Mouse (Mus musculus): ENCODE results near the gene Casp2.
A peak's percentile ranks its signal among the peaks of the same experiment; 100 is the strongest.

The Casp2 gene

GRCm38 (mm10) chr6:42264626-42265312 lies at the start of gene Casp2:
TSS of gene Casp2 (plus strand) at chr6:42264985.
- DNase-seq (ENCODE audit: low spot score): peak; percentile 96

DNA sequence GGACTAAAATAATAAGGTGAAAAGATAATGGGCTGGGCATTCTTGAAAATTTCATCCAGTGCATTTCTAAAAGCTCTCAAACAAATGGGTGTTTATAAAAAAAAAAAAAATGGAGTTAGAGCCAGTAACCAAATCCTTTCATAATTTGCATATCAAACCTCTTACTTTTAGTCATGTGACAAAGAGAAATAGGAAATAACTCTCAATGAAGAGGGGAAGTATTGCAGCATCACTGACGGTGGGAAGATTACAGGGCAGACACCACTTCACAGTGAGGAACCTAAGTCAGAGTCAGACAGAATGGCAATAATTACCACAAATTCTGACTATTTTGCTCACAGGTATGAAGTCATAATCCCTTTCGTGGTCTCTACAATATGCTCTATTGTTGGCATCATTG lies 49.8 kb upstream of the Casp2 start, which contains the start of gene Tas2r144:
Gene Tas2r144, plus strand, starts transcription at position 301 of the 400 bp plus-strand sequence.
- DNase-seq (ENCODE audit: low spot score): no peak

DNA sequence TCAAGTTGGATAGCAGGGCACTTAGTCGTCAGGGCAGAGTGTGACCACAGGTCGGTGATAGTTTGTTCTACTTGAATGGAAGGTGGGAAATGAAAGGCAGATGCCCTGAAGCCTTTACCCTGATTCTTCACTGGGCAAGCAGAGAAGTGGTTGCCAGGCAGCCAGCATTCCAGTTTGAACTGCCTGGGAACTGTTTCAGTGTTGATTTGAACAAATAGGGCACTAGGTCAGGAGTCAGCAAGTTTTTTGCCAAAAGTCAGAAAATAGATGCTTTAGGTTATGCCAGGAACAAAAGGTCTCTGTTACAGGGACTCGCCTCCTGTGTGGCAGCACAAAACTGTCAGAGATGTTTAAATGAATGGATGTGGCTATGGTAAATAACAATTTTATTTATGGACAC lies 42.5 kb upstream of the Casp2 start:
- no peak for DNase-seq (ENCODE audit: low spot score)

DNA sequence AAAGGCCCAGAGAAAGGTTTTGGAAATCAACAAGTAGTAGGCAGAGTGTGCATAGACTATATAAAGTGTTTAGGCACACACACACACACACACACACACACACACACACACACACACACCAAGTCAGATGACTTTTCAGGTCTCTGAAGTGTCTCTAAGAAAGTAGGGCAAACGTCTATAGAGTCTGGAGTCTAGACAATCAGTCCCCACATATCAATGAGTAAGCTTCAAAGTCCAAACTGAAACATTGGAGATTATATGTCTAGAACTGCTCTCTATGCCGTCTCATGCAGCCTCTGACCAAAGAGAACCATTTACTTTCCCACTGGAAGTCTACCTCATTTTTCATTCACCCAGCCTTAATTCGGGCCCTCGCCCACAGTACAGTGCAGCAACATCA lies 39.7 kb upstream of the Casp2 start:
- no peak for DNase-seq (ENCODE audit: low spot score)

- DNase-seq (ENCODE audit: low spot score): peak; percentile 48
Measured at GRCm38 (mm10) chr6:42227240-42228101, 37.3 kb upstream of the Casp2 start.

GRCm38 (mm10) chr6:42229610-42230009 lies 35.2 kb upstream of the Casp2 start:
- DNase-seq (ENCODE audit: low spot score): no peak

GRCm38 (mm10) chr6:42231191-42231590 lies 33.6 kb upstream of the Casp2 start:
- no peak for DNase-seq (ENCODE audit: low spot score)

- no peak for DNase-seq (ENCODE audit: low spot score)
Measured at GRCm38 (mm10) chr6:42237276-42237805, 27.4 kb upstream of the Casp2 start.

- no peak for DNase-seq (ENCODE audit: low spot score)
Measured at GRCm38 (mm10) chr6:42241311-42242045, 23.3 kb upstream of the Casp2 start.

DNA sequence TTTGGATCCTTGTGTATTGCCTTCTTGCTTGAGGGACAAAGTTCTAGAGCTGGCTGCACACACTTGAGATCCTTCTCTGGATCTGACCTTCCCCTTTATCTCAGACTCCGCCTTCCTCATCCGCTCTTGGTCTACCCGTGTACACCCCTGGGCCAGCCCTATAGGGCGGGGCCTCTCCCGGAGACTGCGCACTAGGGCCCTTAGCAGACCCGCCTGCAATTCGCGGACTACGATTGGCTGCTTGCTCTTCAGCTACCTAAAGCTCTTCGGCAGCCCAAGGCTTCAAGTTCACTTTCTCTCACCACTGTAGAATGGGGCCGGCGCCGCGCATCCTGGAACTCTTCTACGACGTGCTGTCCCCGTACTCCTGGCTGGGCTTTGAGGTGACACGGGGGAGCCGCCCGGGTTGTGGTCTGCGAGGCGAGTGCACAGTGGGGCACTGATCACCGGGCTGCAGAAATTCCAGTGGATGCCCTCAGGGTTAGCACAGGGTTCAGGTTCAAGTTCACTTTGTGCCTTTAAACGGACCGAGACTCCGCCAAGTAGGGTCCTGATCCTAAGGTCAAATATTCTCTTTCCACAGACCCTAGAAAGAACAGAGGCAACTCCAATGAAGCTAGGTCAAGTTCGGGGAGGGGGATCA lies 19.0 kb upstream of the Casp2 start, which contains the start of gene Gstk1:
Gene Gstk1, plus strand, starts transcription at position 225 of the 643 bp plus-strand sequence.
- DNase-seq (ENCODE audit: low spot score): peak; percentile 52

DNA sequence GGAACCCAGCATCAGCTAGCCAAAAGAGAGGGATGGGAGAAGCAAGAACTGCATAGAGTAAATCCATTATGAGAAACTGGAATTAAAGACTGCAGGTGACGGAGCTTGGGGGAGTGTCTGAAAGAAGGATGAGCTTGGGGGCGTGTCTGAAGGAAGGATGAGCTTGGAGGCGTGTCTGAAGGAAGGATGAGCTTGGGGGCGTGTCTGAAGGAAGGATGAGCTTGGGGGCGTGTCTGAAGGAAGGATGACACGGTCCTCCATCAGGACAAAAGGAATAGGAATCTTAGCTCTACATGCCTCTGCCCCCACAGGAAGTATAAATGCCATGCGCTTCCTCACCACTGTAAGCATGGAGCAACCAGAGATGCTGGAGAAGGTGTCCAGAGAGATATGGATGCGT lies 17.6 kb upstream of the Casp2 start:
- DNase-seq (ENCODE audit: low spot score): no peak

- DNase-seq (ENCODE audit: low spot score): no peak
Measured at GRCm38 (mm10) chr6:42247981-42248380, 16.8 kb upstream of the Casp2 start.

DNA sequence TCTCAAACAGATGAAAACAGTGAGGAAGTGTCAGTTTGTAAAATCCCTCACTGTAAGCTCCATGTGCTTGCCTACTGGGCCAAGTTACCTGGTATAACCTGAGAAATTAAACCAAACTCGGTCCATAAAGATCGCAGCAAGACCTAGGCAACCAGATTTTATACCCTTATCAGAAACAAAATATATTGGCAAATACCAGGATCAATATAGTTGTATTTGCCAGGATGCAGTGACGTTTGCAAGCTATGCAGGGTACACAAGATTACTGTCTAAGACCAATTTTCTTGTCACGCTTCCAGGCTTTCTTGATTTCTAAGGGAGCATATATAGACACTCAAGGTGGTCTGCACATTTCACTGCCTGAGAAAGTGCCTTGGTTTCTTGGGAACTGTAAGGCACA lies 13.0 kb upstream of the Casp2 start:
- DNase-seq (ENCODE audit: low spot score): no peak

DNA sequence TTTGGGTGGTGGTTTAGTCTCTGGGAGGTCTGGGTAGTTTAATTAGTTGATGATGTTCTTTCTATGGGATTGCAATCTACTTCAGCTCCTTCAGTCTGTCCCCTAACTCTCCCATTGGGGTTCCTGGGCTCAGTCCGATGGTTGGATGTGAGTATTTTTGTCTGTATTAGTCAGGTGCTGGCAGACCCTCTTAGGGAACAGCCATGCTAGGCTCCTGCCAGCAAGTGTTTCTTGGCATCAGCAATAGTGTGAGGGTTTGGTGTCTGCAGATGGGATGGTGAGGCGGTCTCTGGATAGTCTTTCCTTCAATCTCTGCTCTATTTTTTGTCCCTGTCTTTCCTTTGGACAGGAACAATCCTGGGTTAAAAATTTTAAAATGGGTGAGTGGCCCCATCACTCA lies 11.7 kb upstream of the Casp2 start:
- DNase-seq (ENCODE audit: low spot score): no peak

DNA sequence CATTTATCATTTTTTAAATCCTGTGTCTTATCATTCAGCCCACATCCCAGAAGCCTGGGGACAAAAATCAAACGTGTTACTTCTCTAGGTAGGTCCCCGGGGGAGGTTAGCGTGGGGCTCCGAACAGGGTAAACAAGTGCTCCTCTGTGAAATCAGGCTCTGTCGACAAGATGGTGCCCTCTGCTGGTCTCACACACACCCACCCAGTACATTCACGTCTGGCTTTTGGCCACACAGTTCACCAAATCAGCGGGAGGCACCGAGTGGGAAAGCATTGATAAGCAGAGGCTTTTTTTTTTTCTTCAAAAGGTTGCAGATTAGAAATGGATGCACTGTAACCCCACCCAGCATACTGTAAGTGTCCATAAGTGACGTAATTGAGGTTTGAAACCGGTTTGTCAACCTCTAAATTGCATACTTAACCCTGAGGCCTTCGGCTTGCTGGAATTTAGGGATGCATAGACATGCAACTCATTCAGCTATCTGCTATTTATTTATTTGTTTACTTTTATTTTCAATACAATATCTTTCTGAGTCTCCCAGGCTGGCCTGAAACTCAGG lies 7.4 kb upstream of the Casp2 start:
- DNase-seq (ENCODE audit: low spot score): no peak

DNA sequence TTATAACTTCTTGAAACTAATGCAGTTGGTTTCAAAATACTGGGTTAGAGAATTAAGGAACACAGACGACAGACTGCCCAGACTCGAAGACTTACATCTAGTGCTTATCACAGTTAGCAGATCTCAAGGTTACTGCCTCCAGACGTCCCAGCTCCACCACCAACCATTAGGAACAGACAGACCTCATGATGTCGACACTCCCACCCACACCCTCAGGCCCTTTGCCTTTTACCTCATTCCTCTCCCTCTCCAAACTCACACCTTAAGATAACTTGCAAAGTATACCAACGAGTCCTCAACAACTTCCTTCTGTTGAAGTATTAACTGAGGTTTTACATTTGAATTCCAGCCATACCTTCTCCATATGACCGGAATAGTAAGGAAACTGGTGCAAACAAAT lies 4.4 kb upstream of the Casp2 start:
- DNase-seq (ENCODE audit: low spot score): no peak

GRCm38 (mm10) chr6:42261524-42262170 lies 3.1 kb upstream of the Casp2 start, which contains the start of gene Tmem139:
TSS of gene Tmem139 (plus strand) at chr6:42261970.
- DNase-seq (ENCODE audit: low spot score): no peak

GRCm38 (mm10) chr6:42265391-42266330 lies 876 bp downstream of the Casp2 start:
- DNase-seq (ENCODE audit: low spot score): no peak

GRCm38 (mm10) chr6:42270817-42271216 lies 6.0 kb downstream of the Casp2 start:
- no peak for DNase-seq (ENCODE audit: low spot score)

DNA sequence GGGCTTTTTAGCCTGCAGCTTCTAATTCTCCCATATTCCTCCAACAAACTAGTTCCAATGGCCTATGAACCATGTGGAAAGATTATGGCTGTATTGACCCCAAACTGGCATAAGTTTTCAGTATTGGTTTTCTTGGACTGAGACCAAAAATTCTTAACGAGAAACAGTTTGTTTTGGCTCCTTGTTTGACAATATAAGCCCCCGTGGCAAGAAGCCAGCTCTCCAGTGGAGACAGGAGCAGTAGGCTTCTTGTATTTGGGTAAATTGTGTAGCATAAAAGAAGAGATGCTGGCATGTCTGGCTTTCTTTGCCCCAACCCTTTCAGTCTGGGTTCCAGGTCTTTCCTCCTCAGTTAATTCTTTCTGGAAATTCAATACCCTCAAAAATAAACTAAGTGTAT lies 11.4 kb downstream of the Casp2 start:
- DNase-seq (ENCODE audit: low spot score): no peak

Measured in ovary, postnatal 14 days (tissue).